Mouse (Mus musculus) testis, adult 2 months (tissue): ENCODE data around the gene Ssbp3.

Experiments
- CTCF ChIP-seq: fragments of 200-500 bp; IDR thresholded peaks from 2 replicates; pipeline ENCODE4 v1.5.1; 2012; ENCODE audit warnings: low read depth, mild to moderate bottlenecking, inconsistent platforms, low read length, moderate library complexity; ENCODE audit not compliant: control insufficient read depth, insufficient read depth, insufficient replicate concordance
- POLR2A ChIP-seq: fragments of 200-500 bp; IDR thresholded peaks from 2 replicates; pipeline ENCODE4 v1.6.1; 2012; ENCODE audit warnings: low read depth, mild to moderate bottlenecking, inconsistent platforms, low read length, moderate library complexity; ENCODE audit not compliant: control insufficient read depth

DNA sequence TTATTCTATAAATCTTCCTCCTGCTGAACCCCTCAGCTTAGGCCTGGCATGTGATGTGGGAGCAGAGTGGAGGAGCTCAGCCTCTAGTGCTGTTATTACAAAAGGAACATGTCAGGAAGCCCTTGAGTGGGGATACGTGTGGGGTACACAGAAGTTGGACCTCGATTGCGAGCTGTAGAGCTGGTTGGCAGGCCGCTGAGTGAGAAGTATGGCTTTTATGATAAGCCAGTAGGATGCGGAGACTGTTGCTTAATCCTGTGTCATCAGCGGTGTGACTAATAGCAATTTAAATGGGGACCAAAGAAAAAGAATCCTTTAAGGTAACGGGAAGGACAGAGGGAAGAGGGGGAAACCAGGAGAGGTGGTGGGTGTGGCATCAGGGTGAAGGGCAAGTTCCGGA is 8.3 kb upstream of the Ssbp3 start:
- TF ChIP-seq POLR2A (no peak), CTCF (no peak)
